Mouse (Mus musculus) MEL (cell line): ENCODE results near the gene Sgo2a. TPM values are rescaled to one million over a fixed set of nuclear protein-coding genes. Genes with fewer than 3 reads are reported as not detected.

Experiments
- DNase-seq: peaks from one replicate; pipeline ENCODE4 v3.0.0; 2011; ENCODE audit warnings: low read depth, low spot score
- H3K27ac ChIP-seq: 2 replicates; pipeline ENCODE4 v1.5.1; 2012; ENCODE audit warnings: low read depth, mild to moderate bottlenecking, control low read depth, low read length, moderate library complexity; ENCODE audit not compliant: control insufficient read depth
- H3K27me3 ChIP-seq, 2 experiments: fragments of 150-350 bp in 1 of 2; sonication (generic) in 1 of 2; 2 replicates each; pipeline ENCODE4 v1.6.1; 2012; ENCODE audit warnings: low read length in 2 of 2, mild to moderate bottlenecking in 2 of 2, improper control_type of control experiment in 1 of 2, moderate library complexity in 1 of 2; ENCODE audit not compliant: insufficient read depth in 2 of 2, control insufficient read depth in 1 of 2
- H3K36me3 ChIP-seq, 2 experiments: 2 replicates each; pipeline ENCODE4 v1.6.1; 2012 to 2014; ENCODE audit warnings: low read length in 2 of 2, improper control_type of control experiment in 1 of 2, inconsistent platforms in 1 of 2, mild to moderate bottlenecking in 1 of 2; ENCODE audit not compliant: insufficient read depth in 2 of 2, control insufficient read depth in 1 of 2
- H3K4me1 ChIP-seq, 2 experiments: fragments of 150-350 bp in 1 of 2; sonication (generic) in 1 of 2; 2 replicates each; pipeline ENCODE4 v1.6.1; 2012; ENCODE audit warnings: low read length in 2 of 2, improper control_type of control experiment in 1 of 2, mild to moderate bottlenecking in 1 of 2; ENCODE audit not compliant: insufficient read depth in 2 of 2, control insufficient read depth in 1 of 2
- H3K4me3 ChIP-seq, 2 experiments: fragments of 150-350 bp in 1 of 2; sonication (generic) in 1 of 2; 2 replicates each; pipeline ENCODE4 v1.5.1; 2012; ENCODE audit warnings: low read depth in 2 of 2, low read length in 2 of 2, mild to moderate bottlenecking in 2 of 2, moderate library complexity in 2 of 2, control low read depth in 1 of 2, improper control_type of control experiment in 1 of 2; ENCODE audit not compliant: control insufficient read depth in 1 of 2, insufficient read depth in 1 of 2
- H3K79me2 ChIP-seq: 2 replicates; pipeline ENCODE4 v1.6.1; 2012; ENCODE audit warnings: mild to moderate bottlenecking, low read length, moderate library complexity; ENCODE audit not compliant: control insufficient read depth, poor library complexity, insufficient read depth
- H3K9ac ChIP-seq: 2 replicates; pipeline ENCODE4 v1.6.1; 2012; ENCODE audit warnings: low read depth, mild to moderate bottlenecking, control low read depth, low read length, moderate library complexity; ENCODE audit not compliant: control insufficient read depth, poor library complexity, severe bottlenecking
- H3K9me3 ChIP-seq: fragments of 150-350 bp; sonication (generic); replicated peaks from 2 replicates; pipeline ENCODE4 v1.6.1; 2012; ENCODE audit warnings: mild to moderate bottlenecking, low read length, improper control_type of control experiment, moderate library complexity; ENCODE audit not compliant: insufficient read depth
- CHD1 ChIP-seq: IDR thresholded peaks from 2 replicates; pipeline ENCODE4 v1.6.1; 2012; ENCODE audit warnings: low read depth, mild to moderate bottlenecking, inconsistent platforms, low read length, improper control_type of control experiment
- ETS1 ChIP-seq: IDR thresholded peaks from 2 replicates; pipeline ENCODE4 v1.6.1; 2012; ENCODE audit warnings: low read depth, mild to moderate bottlenecking, inconsistent platforms, low read length, improper control_type of control experiment, moderate library complexity
- GABPA ChIP-seq: IDR thresholded peaks from 2 replicates; pipeline ENCODE4 v1.6.1; 2012; ENCODE audit warnings: low read depth, mild to moderate bottlenecking, inconsistent platforms, low read length, improper control_type of control experiment, moderate library complexity
- GATA1 ChIP-seq: IDR thresholded peaks from 2 replicates; pipeline ENCODE4 v1.6.1; 2011; ENCODE audit warnings: low read depth, low read length, improper control_type of control experiment
- JUND ChIP-seq: IDR thresholded peaks from 2 replicates; pipeline ENCODE4 v1.6.1; 2011; ENCODE audit warnings: low read depth, mild to moderate bottlenecking, improper control_type of control experiment, low read length
- KAT2A ChIP-seq: conservative IDR thresholded peaks from 2 replicates; pipeline ENCODE4 v1.6.1; 2012; ENCODE audit warnings: low read depth, low read length, improper control_type of control experiment, inconsistent platforms
- MAX ChIP-seq: IDR thresholded peaks from 2 replicates; pipeline ENCODE4 v1.6.1; 2011; ENCODE audit warnings: low read length, improper control_type of control experiment
- MAZ ChIP-seq: IDR thresholded peaks from 2 replicates; pipeline ENCODE4 v1.6.1; 2012; ENCODE audit warnings: low read depth, mild to moderate bottlenecking, inconsistent platforms, low read length, improper control_type of control experiment
- MYC ChIP-seq: IDR thresholded peaks from 2 replicates; pipeline ENCODE4 v1.6.1; 2011; ENCODE audit warnings: low read depth, mild to moderate bottlenecking, low read length, improper control_type of control experiment, moderate library complexity
- NELFE ChIP-seq: IDR thresholded peaks from 2 replicates; pipeline ENCODE4 v1.6.1; 2011; ENCODE audit warnings: low read depth, low read length, improper control_type of control experiment
- POLR2AphosphoS2 ChIP-seq: IDR thresholded peaks from 2 replicates; pipeline ENCODE4 v1.6.1; 2011; ENCODE audit warnings: low read length, improper control_type of control experiment
- RAD21 ChIP-seq: IDR thresholded peaks from 2 replicates; pipeline ENCODE4 v1.6.1; 2011; ENCODE audit warnings: mild to moderate bottlenecking, low read depth, low read length, improper control_type of control experiment
- RCOR1 ChIP-seq: IDR thresholded peaks from 2 replicates; pipeline ENCODE4 v1.6.1; 2012; ENCODE audit warnings: low read depth, mild to moderate bottlenecking, inconsistent platforms, low read length, improper control_type of control experiment
- SMC3 ChIP-seq: IDR thresholded peaks from 2 replicates; pipeline ENCODE4 v1.6.1; 2011; ENCODE audit warnings: low read depth, low read length, improper control_type of control experiment
- TAL1 ChIP-seq: IDR thresholded peaks from 2 replicates; pipeline ENCODE4 v1.6.1; 2012; ENCODE audit warnings: mild to moderate bottlenecking, inconsistent platforms, low read length, moderate library complexity, mixed read lengths
- TCF12 ChIP-seq: IDR thresholded peaks from 2 replicates; pipeline ENCODE4 v1.6.1; 2014; ENCODE audit warnings: low read depth, mild to moderate bottlenecking, inconsistent platforms, low read length, improper control_type of control experiment, moderate library complexity
- USF2 ChIP-seq, 2 experiments: IDR thresholded peaks; 2 replicates each; pipeline ENCODE4 v1.6.1; 2011 to 2012; ENCODE audit warnings: improper control_type of control experiment in 2 of 2, low read length in 2 of 2, borderline replicate concordance in 1 of 2, inconsistent platforms in 1 of 2, low read depth in 1 of 2, mild to moderate bottlenecking in 1 of 2; ENCODE audit not compliant: insufficient read depth in 1 of 2
- ZMIZ1 ChIP-seq: IDR thresholded peaks from 2 replicates; pipeline ENCODE4 v1.6.1; 2012; ENCODE audit warnings: low read depth, mild to moderate bottlenecking, inconsistent platforms, low read length, improper control_type of control experiment, moderate library complexity
- ZNF384 ChIP-seq: IDR thresholded peaks from 2 replicates; pipeline ENCODE4 v1.6.1; 2012; ENCODE audit warnings: low read depth, mild to moderate bottlenecking, inconsistent platforms, low read length, improper control_type of control experiment
- polyA plus RNA-seq, 2 experiments: library from polyadenylated mRNA; stranded (reverse) in 1 of 2; unstranded in 1 of 2; fragments of >175 nt in 1 of 2; fragments of >200 nt in 1 of 2; gene quantifications; 2 replicates each; pipeline versions ENCODE4 v1.2.1 to v1.2.4; 2012; ENCODE audit warnings: low replicate concordance in 2 of 2, low read depth in 1 of 2; ENCODE audit not compliant: insufficient read length in 2 of 2, insufficient read depth in 1 of 2, missing spikeins in 1 of 2
- total RNA-seq: library from RNA; depleted of rRNA; stranded (reverse); fragments of 300-350 nt; gene quantifications from 2 replicates; pipeline ENCODE4 v1.2.3, GENCODE M21; 2012; rRNA removed

Sgo2a gene
- total and polyA plus RNA-seq, 3 experiments = 11.5 to 48.8 (median 12.3) TPM

DNA sequence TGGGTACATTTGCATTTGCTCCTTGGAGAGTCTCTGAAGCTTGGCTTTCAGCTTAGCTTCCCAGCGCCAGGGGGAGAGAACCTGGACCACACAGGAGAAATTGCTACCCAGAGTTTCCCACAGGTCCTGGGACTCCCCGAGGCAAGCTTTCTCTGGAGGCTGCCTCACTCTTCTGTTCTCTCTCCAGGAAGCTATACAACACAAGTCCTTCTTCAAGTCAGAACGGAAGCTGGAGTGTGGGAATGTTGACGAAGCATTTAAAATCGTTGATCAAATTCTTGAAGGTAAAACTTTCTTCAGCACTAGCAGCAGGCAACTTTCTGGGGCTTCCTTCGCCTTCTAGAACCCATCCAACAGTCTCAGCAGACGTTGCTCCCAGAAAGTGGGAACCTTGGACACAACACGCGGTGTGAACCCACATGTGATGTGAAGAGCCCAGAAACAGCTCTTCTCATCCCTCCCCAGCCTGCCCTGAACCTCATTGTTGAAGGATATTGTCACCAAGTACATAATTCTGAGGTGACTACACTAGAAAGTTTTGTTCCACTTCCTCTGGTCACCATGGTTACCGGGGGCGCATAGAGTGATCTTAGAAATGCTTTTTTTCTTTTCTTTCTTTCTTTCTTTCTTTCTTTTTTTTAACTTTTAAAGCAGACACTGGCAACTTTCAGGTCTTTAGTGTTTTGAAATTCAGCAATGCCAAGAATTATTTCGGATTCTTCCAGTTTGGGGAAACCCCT is 77.4 kb downstream of the Sgo2a start:
- no peak for DNase-seq
- no peaks in the 10 kb centered on the region for H3K27me3 ChIP-seq
- TF ChIP-seq NELFE = no peak
- no peak for TF ChIP-seq GATA1
- no peak for TF ChIP-seq USF2 (IDR thresholded peaks at IDR 0.05; ENCODE audit: borderline replicate concordance in 1 of 2, insufficient read depth in 1 of 2, low read depth in 1 of 2, low read length in 2 of 2)
- no peak for TF ChIP-seq ETS1
- no peak for TF ChIP-seq POLR2AphosphoS2
- no peak for TF ChIP-seq SMC3
- no peak for TF ChIP-seq RCOR1
- TF ChIP-seq MAX = no peak
- TF ChIP-seq TAL1 = no peak
- TF ChIP-seq KAT2A = no peak
- no peak for TF ChIP-seq MYC
- TF ChIP-seq ZNF384 = no peak
- TF ChIP-seq TCF12 = no peak
- no peak for TF ChIP-seq CHD1
- TF ChIP-seq RAD21 = no peak
- no peak for TF ChIP-seq GABPA
- no peak for TF ChIP-seq JUND
- no peak for TF ChIP-seq ZMIZ1
- no peaks in the 10 kb centered on the region for H3K4me1 ChIP-seq
- H3K4me3 ChIP-seq = no peak overlapping the region
- H3K36me3 ChIP-seq = no peaks in the 10 kb centered on the region
- H3K9me3 ChIP-seq = no peaks in the 10 kb centered on the region
- H3K79me2 ChIP-seq = no peaks in the 10 kb centered on the region
- H3K9ac ChIP-seq = no peak overlapping the region
- no peak overlapping the region for H3K27ac ChIP-seq

DNA sequence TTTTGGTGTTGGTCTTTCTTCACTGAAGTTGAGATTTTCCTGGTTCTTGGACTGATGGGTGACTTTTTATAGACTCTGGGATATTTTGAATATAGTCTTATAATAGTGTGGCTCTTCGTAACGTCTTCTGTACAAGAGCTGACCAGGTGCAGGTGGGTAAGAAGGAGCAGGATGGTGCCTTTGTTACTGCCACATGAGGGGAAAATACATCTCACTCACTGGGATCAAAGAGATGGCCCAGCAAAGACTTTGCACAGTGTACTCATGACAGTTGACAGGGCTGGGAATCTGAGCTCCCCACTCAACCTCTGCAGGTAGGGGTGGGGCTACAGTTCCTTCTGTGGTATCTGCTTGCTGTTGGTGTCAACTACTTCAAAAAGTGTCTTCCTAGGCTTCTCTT is 78.5 kb downstream of the Sgo2a start:
- Histone ChIP-seq H3K9ac (no peak overlapping the region), H3K79me2 (no peaks in the 10 kb centered on the region), H3K4me3 (no peak overlapping the region), H3K27me3 (no peaks in the 10 kb centered on the region), H3K9me3 (no peaks in the 10 kb centered on the region), H3K4me1 (no peaks in the 10 kb centered on the region), H3K27ac (no peak overlapping the region), H3K36me3 (no peaks in the 10 kb centered on the region)
- no peak for TF ChIP-seq MAZ
- TF ChIP-seq KAT2A = no peak
- no peak for DNase-seq

Other genes starting within 250 kb of the Sgo2a start
- not detected in 2 replicates for gene Spats2l, start 221.8 kb upstream of the Sgo2a start, total RNA-seq
- gene Spats2l, start 221.8 kb upstream of the Sgo2a start, polyA plus RNA-seq = not detected
- 9.5 and 11.1 TPM in 2 replicates for gene Kctd18, start 23.0 kb downstream of the Sgo2a start, total RNA-seq
- gene Kctd18, start 23.0 kb downstream of the Sgo2a start, polyA plus RNA-seq = 10 to 100 TPM in 1 of 2 experiments, not detected in 1; 12.6 TPM
- 0.04 and 0.16 TPM in 2 replicates for gene Aox1, start 34.0 kb downstream of the Sgo2a start, total RNA-seq
- under 1 TPM in 1 of 2 experiments, not detected in 1; 0.24 TPM for gene Aox1, start 34.0 kb downstream of the Sgo2a start, polyA plus RNA-seq
- gene Aox3, start 117.2 kb downstream of the Sgo2a start, total RNA-seq = not detected in 2 replicates
- not detected for gene Aox3, start 117.2 kb downstream of the Sgo2a start, polyA plus RNA-seq
- gene Aox4, start 214.4 kb downstream of the Sgo2a start, total RNA-seq = not detected in 2 replicates
- gene Aox4, start 214.4 kb downstream of the Sgo2a start, polyA plus RNA-seq = not detected